Comparison of ENCODE assay signal across 1 mouse cellular context in the genomic region with DNA sequence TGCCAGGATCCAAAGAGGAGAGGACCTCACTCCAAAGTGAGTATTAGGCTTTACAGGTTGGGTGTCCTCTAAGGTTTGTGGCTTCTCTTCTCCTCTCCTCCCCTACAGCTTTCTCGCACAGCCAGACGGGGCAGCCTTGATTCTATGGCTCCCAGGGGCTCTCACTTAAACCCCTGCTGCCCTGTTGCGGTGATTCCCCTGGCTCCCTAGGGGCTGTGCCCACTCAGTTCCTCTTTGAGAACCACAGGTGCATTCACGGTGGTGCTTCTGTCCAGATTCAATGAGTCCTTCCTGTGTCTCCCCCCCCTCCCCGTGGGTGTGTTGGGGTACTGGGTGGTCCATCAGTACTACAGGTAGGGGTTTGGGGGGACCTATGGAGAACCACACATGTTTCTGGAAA.
TF ChIP-seq lines count a peak whose summit lies in the region.

No protein-coding gene starts in this region.

TF ChIP-seq in CH12.LX, 34 proteins besides CTCF, POLR2A, EP300 and RAD21 (continued from another document):
- TF ChIP-seq NRF1 (IDR thresholded peaks at IDR 0.05; ENCODE audit: low read depth, low read length): peak; percentile 39; the same call in 1 of the 2 replicates
- TF ChIP-seq TBP (conservative IDR thresholded peaks at IDR 0.05; ENCODE audit: low read depth, low read length): 0 out of 2 replicates have a peak, but pooled peaks have one; percentile 44
- peak; percentile 96 for TF ChIP-seq IRF4 (IDR thresholded peaks at IDR 0.05; ENCODE audit: low read depth, low read length)
- no peak for TF ChIP-seq UBTF (IDR thresholded peaks at IDR 0.05; ENCODE audit: low read depth, low read length)
- TF ChIP-seq SMC3 (IDR thresholded peaks at IDR 0.05; ENCODE audit: low read depth, low read length): peak; percentile 22; the same call in 1 of the 2 replicates
- 0 out of 2 replicates have a peak, but pooled peaks have one; percentile 46 for TF ChIP-seq NELFE (IDR thresholded peaks at IDR 0.05; ENCODE audit: low read depth, low read length)
- TF ChIP-seq ZMIZ1 (IDR thresholded peaks at IDR 0.05; ENCODE audit: low read depth, low read length): no peak
- TF ChIP-seq ZKSCAN1 (IDR thresholded peaks at IDR 0.05; ENCODE audit: borderline replicate concordance, low read depth, low read length): no peak
- TF ChIP-seq KAT2A (IDR thresholded peaks at IDR 0.05; ENCODE audit: insufficient replicate concordance, low read length): peak; percentile 73; the same call in 1 of the 2 replicates
- TF ChIP-seq JUN (IDR thresholded peaks at IDR 0.05; ENCODE audit: insufficient read depth, low read depth, low read length): no peak
- no peak for TF ChIP-seq MXI1 (IDR thresholded peaks at IDR 0.05; ENCODE audit: low read depth, low read length)
- TF ChIP-seq JUND (conservative IDR thresholded peaks at IDR 0.05; ENCODE audit: low read depth, low read length): no peak
